19 mouse cellular contexts compared by ENCODE assay signal in genomic region chr10:41930966-41931365, GRCm38 (mm10).
DNase-seq lines count a peak whose midpoint lies in the region; ATAC-seq and TF ChIP-seq lines count a peak whose summit lies in the region.
"Had no signal": no experiment of that assay in that cellular context is flagged by ENCODE, and none has a peak within 500 bp of the region (broad histone marks: within the 10 kb centered on the region; RNA-seq: fewer than 3 reads in every experiment).

No protein-coding gene starts in this region.

- peak; percentile 43 for DNase-seq in cerebellum, adult 11-12 months
- DNase-seq in kidney, adult 9 months = no peak
- no peak for DNase-seq in layer of hippocampus, adult 2 months (ENCODE audit: low spot score in 2 of 2)
- DNase-seq in layer of hippocampus, adult 11-12 months (ENCODE audit: low spot score) = no peak
- DNase-seq in right cerebral cortex, adult 18-20 months = no peak
- DNase-seq: adrenal gland, postnatal 25 days; embryo, embryonic 11 days; gastrocnemius, postnatal 36 days; heart, postnatal 36 days; thymus, postnatal 36 days had no signal

- 40% methylated on average over 4 of the region's 4 CpGs for WGBS in kidney, embryonic 14.5 days

- no peaks in the 10 kb centered on the region for H3K27me3 ChIP-seq in kidney, embryonic 14.5 days (ENCODE audit: control insufficient read depth, insufficient read depth, low read length)
- H3K27me3 ChIP-seq: embryonic facial prominence, embryonic 13.5 days; stomach, embryonic 15.5 days had no signal

- no peaks in the 10 kb centered on the region for H3K9me3 ChIP-seq in kidney, embryonic 14.5 days (ENCODE audit: control insufficient read depth, low read length)
- H3K9me3 ChIP-seq: embryonic facial prominence, embryonic 13.5 days; forebrain, embryonic 12.5 days; stomach, embryonic 15.5 days had no signal

- H3K36me3 ChIP-seq in kidney, embryonic 14.5 days (ENCODE audit: control insufficient read depth, insufficient read depth, low read length) = no peaks in the 10 kb centered on the region
- H3K36me3 ChIP-seq: forebrain, embryonic 12.5 days; stomach, embryonic 15.5 days had no signal

- H3K4me1 ChIP-seq in kidney, embryonic 14.5 days (ENCODE audit: control insufficient read depth, insufficient read depth, low read length) = peaks cover 12% of the 10 kb centered on the region

- TF ChIP-seq CTCF in layer of hippocampus, adult 2 months (conservative IDR thresholded peaks at IDR 0.05) = no peak

- no peak overlapping the region for H3K4me2 ChIP-seq in kidney, embryonic 14.5 days (replicated peaks; ENCODE audit: low read depth, low read length)
- H3K4me2 ChIP-seq: embryonic facial prominence, embryonic 13.5 days; forebrain, embryonic 12.5 days; hindbrain, embryonic 14.5 days; midbrain, embryonic 11.5 days; stomach, embryonic 15.5 days had no signal

- no peak overlapping the region for H3K27ac ChIP-seq in kidney, embryonic 14.5 days (ENCODE audit: low read depth, low read length)
- H3K27ac ChIP-seq in layer of hippocampus, adult 2 months = peak overlapping the region; percentile 61; the same call in 1 of the 2 replicates
- H3K27ac ChIP-seq: embryonic facial prominence, embryonic 13.5 days; forebrain, embryonic 12.5 days; stomach, embryonic 15.5 days had no signal

- H3K4me3 ChIP-seq in kidney, embryonic 14.5 days (ENCODE audit: low read length) = no peak overlapping the region
- H3K4me3 ChIP-seq in layer of hippocampus, adult 2 months = no peak overlapping the region
- H3K4me3 ChIP-seq: embryonic facial prominence, embryonic 13.5 days; erythroblast, embryonic 14.5 days; forebrain, embryonic 12.5 days; stomach, embryonic 15.5 days had no signal

- no peak for ATAC-seq in cerebellum, adult (ENCODE audit: insufficient number of reproducible peaks, low FRiP score, low TSS enrichment)
- ATAC-seq in kidney, embryonic 14.5 days (ENCODE audit: low FRiP score, low TSS enrichment) = peak; percentile 20; the same call in 1 of the 2 replicates
- ATAC-seq: lung, postnatal 0 days had no signal

- H3K9ac ChIP-seq in kidney, embryonic 14.5 days (ENCODE audit: low read depth, low read length) = no peak overlapping the region
- H3K9ac ChIP-seq: embryonic facial prominence, embryonic 13.5 days; forebrain, embryonic 12.5 days; hindbrain, embryonic 14.5 days; stomach, embryonic 15.5 days had no signal
